Mouse (Mus musculus) midbrain, postnatal 0 days (tissue): ENCODE measurements around the gene Hnrnph1. TPM values are rescaled to one million over a fixed set of nuclear protein-coding genes. Genes with fewer than 3 reads are reported as not detected.

Source experiments
- ATAC-seq: fragments of 200-750 bp; cut with Nextera tagmentation; 2 replicates; pipeline ENCODE4 v1.8.0; 2017; ENCODE audit warnings: moderate number of reproducible peaks, mild to moderate bottlenecking, moderate TSS enrichment, moderate library complexity; ENCODE audit not compliant: low FRiP score
- DNase-seq: peaks from one replicate; pipeline ENCODE4 v3.0.0-alpha.2; 2015; ENCODE audit warnings: low spot score
- H3K27ac ChIP-seq: fragments of 300-500 bp; sonication (generic); 2 replicates; pipeline ENCODE4 v1.5.1; 2014; ENCODE audit warnings: low read depth, mild to moderate bottlenecking, low read length, mixed read lengths
- H3K27me3 ChIP-seq: fragments of 300-500 bp; sonication (generic); 2 replicates; pipeline ENCODE4 v1.6.1; 2014; ENCODE audit warnings: low read length, control low read depth, mixed read lengths; ENCODE audit not compliant: insufficient read depth
- H3K36me3 ChIP-seq: fragments of 300-500 bp; sonication (generic); 2 replicates; pipeline ENCODE4 v1.6.1; 2014; ENCODE audit warnings: low read length, control low read depth, mixed read lengths; ENCODE audit not compliant: insufficient read depth
- H3K4me1 ChIP-seq: fragments of 300-500 bp; sonication (generic); 2 replicates; pipeline ENCODE4 v1.6.1; 2014; ENCODE audit warnings: mild to moderate bottlenecking, control low read depth, antibody characterized with exemption, low read length, mixed read lengths; ENCODE audit not compliant: insufficient read depth
- H3K4me2 ChIP-seq: fragments of 300-500 bp; sonication (generic); 2 replicates; pipeline ENCODE4 v1.6.1; 2014; ENCODE audit warnings: low read depth, mild to moderate bottlenecking, low read length, mixed read lengths; ENCODE audit not compliant: poor library complexity, severe bottlenecking
- H3K4me3 ChIP-seq: fragments of 300-500 bp; sonication (generic); 2 replicates; pipeline ENCODE4 v1.5.1; 2014; ENCODE audit warnings: low read depth, mild to moderate bottlenecking, low read length, moderate library complexity
- H3K9ac ChIP-seq: fragments of 300-500 bp; sonication (generic); replicated peaks from 2 replicates; pipeline ENCODE4 v1.6.1; 2014; ENCODE audit warnings: mild to moderate bottlenecking, low read length, moderate library complexity, mixed read lengths; ENCODE audit not compliant: poor library complexity, severe bottlenecking
- H3K9me3 ChIP-seq: fragments of 300-500 bp; sonication (generic); 2 replicates; pipeline ENCODE4 v1.6.1; 2016; ENCODE audit warnings: low read length, control low read depth
- CTCF ChIP-seq: IDR thresholded peaks from 2 replicates; pipeline ENCODE4 v1.5.1; 2016; ENCODE audit warnings: antibody characterized with exemption, mild to moderate bottlenecking
- WGBS: fragments of 180-500 bp; shearing (Covaris S2); extraction: QIAGEN DNeasy Blood & Tissue Kit; methylation state at CpG from one replicate; pipeline ENCODE4 v1.1.7; 2014; 5-methylcytosine and 5-hydroxymethylcytosine counted together
- polyA plus RNA-seq: library from polyadenylated mRNA; unstranded; fragments of >200 nt; fragmentation: Nextera tagmentation; extraction: Ambion mirVana; gene quantifications from 2 replicates; pipeline ENCODE4 v1.2.1, GENCODE M21; 2015
- total RNA-seq: library from RNA; depleted of rRNA; stranded (reverse); fragments of >200 nt; gene quantifications from 2 replicates; pipeline ENCODE4 v1.2.3, GENCODE M21; 2014

The Hnrnph1 gene
- total and polyA plus RNA-seq, 2 experiments from 2014 or later: 215 to 273 TPM

- Histone ChIP-seq H3K9me3 (no peaks in the 10 kb centered on the region), H3K4me1 (no peaks in the 10 kb centered on the region), H3K4me3 (no peak overlapping the region), H3K9ac (no peak overlapping the region), H3K4me2 (no peak overlapping the region), H3K27me3 (no peaks in the 10 kb centered on the region), H3K36me3 (peaks cover 67% of the 10 kb centered on the region), H3K27ac (no peak overlapping the region)
- DNase-seq: no peak
- no peak for ATAC-seq
- WGBS: 91% methylated on average over 4 of the region's 4 CpGs
- no peak for TF ChIP-seq CTCF
Measured at GRCm38 (mm10) chr11:50391272-50391960, 14.6 kb downstream of the Hnrnph1 start.

DNA sequence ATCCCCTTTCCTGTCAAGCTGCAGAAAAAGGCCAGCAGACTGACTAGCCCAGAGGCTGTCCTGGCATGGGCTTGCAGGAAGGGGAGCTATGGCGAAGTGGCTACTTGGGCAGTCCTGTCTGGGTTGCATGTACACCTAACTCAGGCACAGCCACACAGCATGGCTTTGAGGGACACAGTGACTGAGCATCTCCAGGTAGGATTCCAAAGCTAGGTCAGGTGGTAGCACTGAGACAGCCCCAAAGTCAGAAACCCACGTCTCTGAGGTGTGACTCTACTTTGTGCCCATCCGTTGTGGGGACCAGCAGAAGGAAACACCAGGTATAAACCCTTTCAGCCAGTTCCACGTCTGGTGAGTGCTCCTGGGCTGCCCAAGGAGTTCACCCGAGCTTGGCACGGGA lies 16.5 kb downstream of the Hnrnph1 start:
- DNase-seq (no peak), ATAC-seq (no peak)
- no peaks in the 10 kb centered on the region for H3K4me1 ChIP-seq
- H3K27ac ChIP-seq: no peak overlapping the region
- H3K36me3 ChIP-seq: peaks cover 68% of the 10 kb centered on the region
- no peaks in the 10 kb centered on the region for H3K9me3 ChIP-seq
- H3K27me3 ChIP-seq: no peaks in the 10 kb centered on the region
- WGBS: 90% methylated on average over 6 of the region's 6 CpGs
- H3K4me3 ChIP-seq: no peak overlapping the region
- H3K4me2 ChIP-seq: no peak overlapping the region
- no peak for TF ChIP-seq CTCF
- H3K9ac ChIP-seq: no peak overlapping the region

- H3K4me3 ChIP-seq: no peak overlapping the region
- H3K36me3 ChIP-seq: peaks cover 65% of the 10 kb centered on the region
- DNase-seq (no peak), ATAC-seq (no peak)
- H3K27ac ChIP-seq: no peak overlapping the region
- H3K27me3 ChIP-seq: no peaks in the 10 kb centered on the region
- TF ChIP-seq CTCF: no peak
- WGBS: 91% methylated on average over 7 of the region's 7 CpGs
- no peak overlapping the region for H3K4me2 ChIP-seq
- H3K4me1 ChIP-seq: no peaks in the 10 kb centered on the region
- no peak overlapping the region for H3K9ac ChIP-seq
- H3K9me3 ChIP-seq: no peaks in the 10 kb centered on the region
Measured at GRCm38 (mm10) chr11:50394731-50395130, 17.9 kb downstream of the Hnrnph1 start.

- DNase-seq (no peak), ATAC-seq (no peak)
- no peak for TF ChIP-seq CTCF
- no peak overlapping the region for H3K4me3 ChIP-seq
- H3K27me3 ChIP-seq: no peaks in the 10 kb centered on the region
- WGBS: 77% methylated on average over 11 of the region's 11 CpGs
- H3K4me2 ChIP-seq: no peak overlapping the region
- H3K4me1 ChIP-seq: no peaks in the 10 kb centered on the region
- H3K9ac ChIP-seq: no peak overlapping the region
- peaks cover 62% of the 10 kb centered on the region for H3K36me3 ChIP-seq
- H3K9me3 ChIP-seq: no peaks in the 10 kb centered on the region
- H3K27ac ChIP-seq: no peak overlapping the region
Measured at GRCm38 (mm10) chr11:50396766-50397307, 20.0 kb downstream of the Hnrnph1 start.

DNA sequence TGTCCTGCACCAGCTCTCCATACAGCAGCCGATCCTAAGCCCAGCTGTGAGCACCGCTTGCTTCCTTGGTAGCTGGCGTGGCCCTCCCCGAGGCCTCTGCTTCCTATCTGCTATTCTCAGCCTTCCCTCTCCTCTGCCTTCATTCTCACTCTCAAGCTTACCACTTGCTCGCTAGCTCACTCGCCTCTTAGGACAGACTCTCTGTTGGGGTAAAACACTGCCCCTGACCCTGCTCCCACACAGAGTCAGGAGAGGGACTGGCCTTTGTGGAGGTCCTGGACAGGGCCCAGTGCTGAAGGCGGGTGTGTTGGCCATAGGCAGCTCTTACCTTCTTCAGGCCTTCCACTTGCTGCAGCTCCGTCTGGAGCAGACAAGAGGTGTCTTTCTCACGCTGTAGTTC lies 20.5 kb downstream of the Hnrnph1 start:
- WGBS: 88% methylated on average over 9 of the region's 9 CpGs
- H3K4me2 ChIP-seq: no peak overlapping the region
- H3K27ac ChIP-seq: no peak overlapping the region
- DNase-seq (no peak), ATAC-seq (no peak)
- no peaks in the 10 kb centered on the region for H3K27me3 ChIP-seq
- no peaks in the 10 kb centered on the region for H3K9me3 ChIP-seq
- peaks cover 61% of the 10 kb centered on the region for H3K36me3 ChIP-seq
- no peak for TF ChIP-seq CTCF
- H3K9ac ChIP-seq: no peak overlapping the region
- no peak overlapping the region for H3K4me3 ChIP-seq
- no peaks in the 10 kb centered on the region for H3K4me1 ChIP-seq

- Histone ChIP-seq H3K9me3 (no peaks in the 10 kb centered on the region), H3K4me2 (no peak overlapping the region), H3K9ac (no peak overlapping the region), H3K27me3 (no peaks in the 10 kb centered on the region), H3K27ac (no peak overlapping the region), H3K4me3 (no peak overlapping the region), H3K36me3 (peaks cover 62% of the 10 kb centered on the region), H3K4me1 (no peaks in the 10 kb centered on the region)
- DNase-seq (no peak), ATAC-seq (no peak)
- WGBS: 88% methylated on average over 13 of the region's 13 CpGs
- no peak for TF ChIP-seq CTCF
Measured at GRCm38 (mm10) chr11:50398803-50399202, 22.0 kb downstream of the Hnrnph1 start.
